Mouse (Mus musculus) mouse embryonic stem cell (cell line): ENCODE measurements around the gene H2-Eb2.

Source experiments
- in situ Hi-C, 2 experiments: fragments of 300-500 bp; cut with MboI; formaldehyde crosslinking; loops; 1 replicate in 1 of 2; 3 replicates in 1 of 2; pipeline ENCODE4 v1.14.3; 2019 to 2020; ENCODE audit warnings: low sequenced_read_pairs in 2 of 2, low pct_unique_long_range_greater_than_20kb in 1 of 2, mixed read lengths in 1 of 2; ENCODE audit not compliant: unreplicated experiment in 1 of 2

Gene H2-Eb2

DNA sequence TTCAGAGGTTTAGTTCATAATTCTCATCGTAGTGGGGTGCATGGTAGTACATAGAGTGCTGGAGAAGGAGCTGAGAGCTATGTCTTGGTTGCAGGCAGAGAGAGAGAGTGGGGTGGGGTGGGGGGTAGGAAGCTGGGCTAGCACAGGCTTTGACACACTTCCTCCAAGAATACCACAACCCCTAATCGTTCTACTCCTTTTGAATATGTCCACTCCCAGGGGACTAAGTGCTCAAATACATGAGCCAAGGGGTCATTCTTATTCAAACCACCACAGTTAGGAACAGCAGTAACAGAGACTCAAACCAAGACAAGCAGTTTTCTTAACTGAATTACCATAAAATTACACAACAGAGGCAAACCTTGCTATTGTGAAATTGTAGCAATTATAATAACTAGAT, 61.2 kb downstream of the H2-Eb2 start:
- in situ Hi-C loops = no loop called here

DNA sequence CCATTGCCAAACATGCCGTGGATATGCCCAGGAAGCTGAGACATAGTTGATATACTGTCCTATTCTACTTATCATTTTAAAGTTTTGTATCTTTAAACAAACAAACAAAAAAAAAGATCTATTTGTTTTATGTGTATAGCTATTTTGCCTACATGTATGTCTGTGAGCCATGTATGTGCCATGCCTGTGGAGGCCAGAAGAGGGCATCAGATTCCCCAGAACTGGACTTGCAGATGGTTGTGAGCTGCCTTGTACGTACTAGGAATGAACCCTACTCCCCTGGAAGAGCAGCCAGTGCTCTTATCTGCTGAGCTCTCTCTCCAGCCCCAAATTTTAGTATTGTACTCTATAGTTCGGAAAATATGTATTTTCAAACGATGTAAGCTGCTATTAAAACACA, 63.0 kb downstream of the H2-Eb2 start:
- in situ Hi-C loops = no loop called here
